Mouse (Mus musculus) spleen, adult 2 months (tissue): ENCODE data around the gene Gpr141.

Experiments
- CTCF ChIP-seq: fragments of 200-500 bp; IDR thresholded peaks from 2 replicates; pipeline ENCODE4 v1.5.1; 2011; ENCODE audit warnings: mild to moderate bottlenecking, inconsistent platforms; ENCODE audit not compliant: insufficient read depth, insufficient read length, insufficient replicate concordance; ENCODE audit errors: extremely low read depth
- POLR2A ChIP-seq: fragments of 200-500 bp; IDR thresholded peaks from 2 replicates; pipeline ENCODE4 v1.6.1; 2011; ENCODE audit warnings: low read depth, low read length, inconsistent platforms

DNA sequence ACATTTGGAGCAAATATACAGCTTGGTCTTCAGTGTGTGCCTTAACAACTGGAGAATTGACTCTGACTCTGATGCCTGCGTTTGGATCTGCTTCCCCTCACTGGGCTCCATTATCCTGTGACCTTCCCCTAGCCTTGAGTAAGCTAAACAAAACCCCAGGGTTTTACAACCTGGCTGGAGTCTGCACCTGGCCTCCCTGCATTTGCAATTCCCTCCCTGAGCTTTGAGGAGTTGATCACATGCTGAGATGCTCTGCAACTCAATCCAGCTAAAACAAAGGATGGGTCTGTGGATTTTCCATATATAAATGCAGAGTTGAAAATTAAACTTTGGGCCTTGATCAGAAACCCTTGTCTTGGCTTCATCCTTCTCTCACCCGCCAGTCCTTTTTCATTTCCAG, 4.8 kb downstream of the Gpr141 start:
- TF ChIP-seq CTCF (no peak), POLR2A (no peak)
